ENCODE assay signal across 15 mouse cellular contexts in the genomic region with DNA sequence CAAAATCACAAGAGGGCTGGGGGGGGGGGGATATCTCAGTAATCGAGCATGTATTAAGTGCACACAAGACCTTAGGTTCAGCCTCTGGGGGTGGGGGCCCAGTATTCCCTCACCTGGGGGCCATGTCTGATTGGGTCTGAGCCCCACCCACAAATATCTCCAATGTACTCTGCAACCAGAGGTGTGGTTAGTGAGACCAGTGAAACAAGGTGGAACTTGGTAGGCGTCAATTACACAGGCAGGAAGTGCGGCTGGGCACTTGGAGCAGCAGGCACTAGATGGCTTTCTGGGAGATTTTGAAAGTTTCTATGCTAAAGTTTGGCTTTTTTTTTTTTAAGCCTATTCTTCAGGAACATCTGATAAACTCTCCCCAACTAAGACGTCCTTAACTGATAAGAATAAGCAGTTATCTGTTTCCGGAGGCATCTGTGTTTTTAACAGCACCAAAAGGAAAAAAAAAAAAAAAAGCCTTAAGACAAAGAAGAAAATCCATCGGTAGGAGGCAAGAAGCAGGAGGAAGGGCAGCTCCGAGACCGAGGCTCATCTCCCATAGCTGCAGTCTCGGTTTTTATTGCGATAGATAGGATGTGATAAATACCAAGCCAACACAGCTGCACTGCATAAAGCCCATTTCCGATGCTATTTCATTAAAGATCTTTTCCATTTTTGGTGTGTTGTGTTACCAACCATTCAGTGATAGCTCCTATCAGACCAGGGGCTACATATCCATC.
"Had no signal": no experiment of that assay in that cellular context is flagged by ENCODE, and none has a peak within 500 bp of the region (broad histone marks: within the 10 kb centered on the region; RNA-seq: fewer than 3 reads in every experiment).

No protein-coding gene starts in this region.

- H3K4me2 ChIP-seq: kidney, embryonic 15.5 days; liver, embryonic 13.5 days; neural tube, embryonic 12.5 days; neural tube, embryonic 15.5 days had no signal

- H3K27me3 ChIP-seq: kidney, embryonic 15.5 days; liver, embryonic 13.5 days; neural tube, embryonic 12.5 days; neural tube, embryonic 15.5 days had no signal

- H3K9ac ChIP-seq: kidney, embryonic 15.5 days; liver, embryonic 13.5 days; neural tube, embryonic 12.5 days; neural tube, embryonic 15.5 days had no signal

- H3K27ac ChIP-seq: kidney, embryonic 15.5 days; layer of hippocampus, adult 2 months; liver, embryonic 13.5 days; macrophage; neural tube, embryonic 12.5 days; neural tube, embryonic 15.5 days had no signal

- H3K4me3 ChIP-seq: kidney, embryonic 15.5 days; layer of hippocampus, adult 2 months; liver, embryonic 13.5 days; neural tube, embryonic 12.5 days; neural tube, embryonic 15.5 days had no signal

- H3K9me3 ChIP-seq: kidney, embryonic 15.5 days; liver, embryonic 13.5 days; neural tube, embryonic 12.5 days; neural tube, embryonic 15.5 days had no signal

- DNase-seq: kidney, adult 8-10 months; layer of hippocampus, adult 9-11 months; liver, embryonic 13.5 days; lung, adult 2 months; lung, postnatal 14 days; midbrain, embryonic 14.5 days; right cerebral cortex, adult 18-20 months; right cerebral cortex, postnatal 14 days; right cerebral cortex, postnatal 4 days; thymus, postnatal 25 days had no signal

- H3K4me1 ChIP-seq: neural tube, embryonic 12.5 days had no signal

- H3K36me3 ChIP-seq: kidney, embryonic 15.5 days; neural tube, embryonic 12.5 days; neural tube, embryonic 15.5 days had no signal
